Mouse (Mus musculus) myocyte (in vitro differentiated cells): ENCODE results near the gene Trpv2.

Source experiments
- MYOG ChIP-seq, 3 experiments: IDR thresholded peaks; one replicate each; pipeline ENCODE4 v1.6.1; 2011; ENCODE audit warnings: control low read depth in 2 of 3, low read depth in 2 of 3, mild to moderate bottlenecking in 2 of 3; ENCODE audit not compliant: insufficient read length in 2 of 3, control insufficient read depth in 1 of 3, insufficient read depth in 1 of 3
- POLR2A ChIP-seq: IDR thresholded peaks from one replicate; pipeline ENCODE4 v1.6.1; 2011; ENCODE audit warnings: low read depth, mild to moderate bottlenecking, control low read depth, moderate library complexity; ENCODE audit not compliant: insufficient read length

GRCm38 (mm10) chr11:62549782-62550181, 24.5 kb upstream of the Trpv2 start:
- no peak for TF ChIP-seq POLR2A
- TF ChIP-seq MYOG (IDR thresholded peaks at IDR 0.05; ENCODE audit: control insufficient read depth in 1 of 3, insufficient read depth in 1 of 3, insufficient read length in 2 of 3, low read depth in 2 of 3) = no peak
